Mouse (Mus musculus): ENCODE results near the gene Oas1a.
"Not testable (repeated sequence)": the region's sequence is repeated elsewhere in the genome, so short reads cannot be mapped to it uniquely, and the experiment has no call there.

DNA sequence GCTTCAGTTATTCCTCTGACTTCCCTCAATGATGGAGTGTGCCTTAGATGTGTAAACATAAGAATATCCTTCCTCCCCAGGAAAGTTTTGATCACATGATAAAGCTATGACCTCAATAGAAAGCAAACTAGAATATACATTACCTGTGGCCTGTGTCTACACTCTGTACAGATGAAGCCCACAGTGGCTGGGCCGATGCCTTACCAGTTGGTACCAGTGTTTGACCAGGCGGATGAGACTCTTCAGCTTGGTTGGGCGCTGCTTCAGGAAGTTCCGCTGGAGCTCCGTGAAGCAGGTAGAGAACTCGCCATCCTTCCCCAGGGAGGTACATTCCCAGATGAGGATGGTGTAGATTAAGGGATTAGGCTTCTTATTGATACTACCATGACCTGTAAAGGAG, 25.6 kb downstream of the Oas1a start:
- TF ChIP-seq CTCF (IDR thresholded peaks at IDR 0.05; ENCODE audit: borderline replicate concordance, insufficient read depth, low read depth, low read length); POLR2A (IDR thresholded peaks at IDR 0.05; ENCODE audit: borderline replicate concordance, insufficient read depth, low read length): not testable (repeated sequence)
